ENCODE assay signal across 14 mouse cellular contexts in the genomic region with DNA sequence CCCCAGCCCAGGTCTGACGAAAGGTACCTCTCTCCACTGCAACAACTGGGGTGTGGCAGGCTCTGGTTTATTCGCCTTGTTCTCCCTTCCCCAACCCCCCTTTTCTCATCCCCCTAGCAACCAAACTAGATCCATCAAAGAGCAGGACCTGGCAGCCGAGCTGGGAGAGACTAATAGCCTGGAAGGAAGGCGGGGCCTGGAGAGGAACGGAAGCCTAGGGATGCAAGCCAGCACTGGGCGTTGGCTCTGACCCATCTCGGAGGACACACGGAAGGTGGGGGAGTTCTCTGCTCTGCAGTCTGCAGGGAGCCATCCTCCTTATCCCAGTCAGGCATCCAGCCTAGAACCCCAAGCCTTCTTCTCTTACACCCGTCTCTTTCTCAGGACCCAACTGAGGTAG. TPM values are rescaled to one million over a fixed set of nuclear protein-coding genes. Genes with fewer than 3 reads are reported as not detected.
DNase-seq lines count a peak whose midpoint lies in the region; ATAC-seq and TF ChIP-seq lines count a peak whose summit lies in the region.
"Had no signal": no experiment of that assay in that cellular context is flagged by ENCODE, and none has a peak within 500 bp of the region (broad histone marks: within the 10 kb centered on the region; RNA-seq: fewer than 3 reads in every experiment).

No protein-coding gene starts in this region.

- no peak overlapping the region for H3K9ac ChIP-seq in midbrain, postnatal 0 days (replicated peaks; ENCODE audit: low read length, poor library complexity, severe bottlenecking)
- no peak overlapping the region for H3K9ac ChIP-seq in midbrain, embryonic 11.5 days (ENCODE audit: low read length)
- no peak overlapping the region for H3K9ac ChIP-seq in embryonic facial prominence, embryonic 14.5 days (ENCODE audit: low read depth, low read length)
- no peak overlapping the region for H3K9ac ChIP-seq in neural tube, embryonic 14.5 days (replicated peaks; ENCODE audit: low read depth, low read length)
- H3K9ac ChIP-seq: lung, embryonic 15.5 days had no signal

- no peak overlapping the region for H3K4me2 ChIP-seq in midbrain, postnatal 0 days (ENCODE audit: low read depth, low read length, poor library complexity, severe bottlenecking)
- H3K4me2 ChIP-seq in midbrain, embryonic 11.5 days = no peak overlapping the region
- no peak overlapping the region for H3K4me2 ChIP-seq in embryonic facial prominence, embryonic 14.5 days (ENCODE audit: low read depth, low read length)
- no peak overlapping the region for H3K4me2 ChIP-seq in neural tube, embryonic 14.5 days (ENCODE audit: low read depth, low read length)
- H3K4me2 ChIP-seq: lung, embryonic 15.5 days had no signal

- DNase-seq in heart, adult 11 months = peak; percentile 91
- no peak for DNase-seq in heart, adult 9 months (ENCODE audit: low spot score in 2 of 2)
- DNase-seq in midbrain, postnatal 0 days (ENCODE audit: low spot score) = peak; percentile 22
- DNase-seq in midbrain, embryonic 11.5 days (ENCODE audit: low spot score, missing footprints) = no peak
- DNase-seq in embryonic facial prominence, embryonic 14.5 days (ENCODE audit: low spot score) = peak; percentile 44
- no peak for DNase-seq in thymus, adult 18-20 months
- DNase-seq in cerebellum, postnatal 25 days = no peak
- DNase-seq: cerebellum, postnatal 36 days; heart, adult 2 months; heart, postnatal 4 days had no signal

- peaks cover 52% of the 10 kb centered on the region for H3K27me3 ChIP-seq in midbrain, postnatal 0 days (ENCODE audit: insufficient read depth, low read length)
- H3K27me3 ChIP-seq in midbrain, embryonic 11.5 days (ENCODE audit: control insufficient read depth, insufficient read depth, low read length) = peaks cover 48% of the 10 kb centered on the region
- peaks cover 66% of the 10 kb centered on the region for H3K27me3 ChIP-seq in embryonic facial prominence, embryonic 14.5 days (replicated peaks; ENCODE audit: control insufficient read depth, insufficient read depth, low read length)
- peaks cover 48% of the 10 kb centered on the region for H3K27me3 ChIP-seq in neural tube, embryonic 14.5 days (ENCODE audit: control insufficient read depth, insufficient read depth, low read length)

- no peak overlapping the region for H3K27ac ChIP-seq in midbrain, postnatal 0 days (ENCODE audit: low read depth, low read length)
- no peak overlapping the region for H3K27ac ChIP-seq in midbrain, embryonic 11.5 days (ENCODE audit: low read depth, low read length)
- no peak overlapping the region for H3K27ac ChIP-seq in embryonic facial prominence, embryonic 14.5 days (replicated peaks; ENCODE audit: low read depth, low read length)
- peak overlapping the region; percentile 16; the same call in 1 of the 2 replicates for H3K27ac ChIP-seq in neural tube, embryonic 14.5 days (ENCODE audit: low read depth, low read length)
- H3K27ac ChIP-seq: heart, adult 2 months; lung, embryonic 15.5 days had no signal

- H3K4me3 ChIP-seq in midbrain, postnatal 0 days (ENCODE audit: low read depth, low read length) = no peak overlapping the region
- H3K4me3 ChIP-seq in midbrain, embryonic 11.5 days (ENCODE audit: low read depth, low read length) = no peak overlapping the region
- H3K4me3 ChIP-seq in embryonic facial prominence, embryonic 14.5 days (ENCODE audit: low read depth, low read length) = no peak overlapping the region
- no peak overlapping the region for H3K4me3 ChIP-seq in neural tube, embryonic 14.5 days (ENCODE audit: low read depth, low read length)
- H3K4me3 ChIP-seq: heart, adult 2 months; lung, embryonic 15.5 days had no signal

- TF ChIP-seq CTCF in midbrain, postnatal 0 days (IDR thresholded peaks at IDR 0.05) = no peak

- no peak for ATAC-seq in midbrain, postnatal 0 days (ENCODE audit: low FRiP score)
- ATAC-seq in midbrain, embryonic 11.5 days (ENCODE audit: low FRiP score) = no peak
- ATAC-seq in embryonic facial prominence, embryonic 14.5 days (ENCODE audit: low read depth) = peak; percentile 24; the same call in 1 of the 2 replicates
- no peak for ATAC-seq in neural tube, embryonic 14.5 days (ENCODE audit: low read depth)

- WGBS in midbrain, postnatal 0 days = 16% methylated on average over 9 of the region's 9 CpGs
- 12% methylated on average over 9 of the region's 9 CpGs for whole genome bisulfite sequencing in midbrain, embryonic 11.5 days
- WGBS in embryonic facial prominence, embryonic 14.5 days = 7% methylated on average over 9 of the region's 9 CpGs
- WGBS in neural tube, embryonic 14.5 days = 5% methylated on average over 9 of the region's 9 CpGs

- no peaks in the 10 kb centered on the region for H3K9me3 ChIP-seq in midbrain, postnatal 0 days (ENCODE audit: low read length)
- H3K9me3 ChIP-seq in midbrain, embryonic 11.5 days (ENCODE audit: control insufficient read depth, low read length) = no peaks in the 10 kb centered on the region
- no peaks in the 10 kb centered on the region for H3K9me3 ChIP-seq in embryonic facial prominence, embryonic 14.5 days (ENCODE audit: control insufficient read depth, low read length)
- no peaks in the 10 kb centered on the region for H3K9me3 ChIP-seq in neural tube, embryonic 14.5 days (ENCODE audit: control insufficient read depth, low read length)
- H3K9me3 ChIP-seq: lung, embryonic 15.5 days had no signal

- 0 out of 2 replicates have a peak, but pooled peaks cover 4% of the 10 kb centered on the region for H3K4me1 ChIP-seq in midbrain, postnatal 0 days (ENCODE audit: insufficient read depth, low read length)
- peaks cover 6% of the 10 kb centered on the region for H3K4me1 ChIP-seq in midbrain, embryonic 11.5 days (ENCODE audit: control insufficient read depth, insufficient read depth, low read length)
- peaks cover 7% of the 10 kb centered on the region for H3K4me1 ChIP-seq in embryonic facial prominence, embryonic 14.5 days (ENCODE audit: control insufficient read depth, insufficient read depth, low read length)
- H3K4me1 ChIP-seq in neural tube, embryonic 14.5 days (ENCODE audit: control insufficient read depth, insufficient read depth, low read length) = peaks cover 8% of the 10 kb centered on the region

- no peaks in the 10 kb centered on the region for H3K36me3 ChIP-seq in midbrain, postnatal 0 days (ENCODE audit: insufficient read depth, low read length)
- no peaks in the 10 kb centered on the region for H3K36me3 ChIP-seq in midbrain, embryonic 11.5 days (ENCODE audit: control insufficient read depth, insufficient read depth, low read length)
- no peaks in the 10 kb centered on the region for H3K36me3 ChIP-seq in embryonic facial prominence, embryonic 14.5 days (ENCODE audit: control insufficient read depth, insufficient read depth, low read length)
- no peaks in the 10 kb centered on the region for H3K36me3 ChIP-seq in neural tube, embryonic 14.5 days (ENCODE audit: control insufficient read depth, insufficient read depth, low read length)
- H3K36me3 ChIP-seq: lung, embryonic 15.5 days had no signal

RNA-seq across cellular contexts. Expression of a gene that starts 1.6 kb away (rescaled TPM):
- total RNA-seq in midbrain, postnatal 0 days (2014; rRNA removed) = 9.8 and 11.2 TPM in 2 replicates
- 8.0 and 9.1 TPM in 2 replicates for polyA plus RNA-seq in midbrain, postnatal 0 days (2015; fragmentation: Nextera tagmentation; extraction: Ambion mirVana)
- 3.6 and 4.8 TPM in 2 replicates for polyA plus RNA-seq in midbrain, embryonic 11.5 days (2014; fragmentation: Nextera tagmentation; extraction: Ambion mirVana)
- polyA plus RNA-seq in embryonic facial prominence, embryonic 14.5 days (2014; fragmentation: Nextera tagmentation; extraction: Ambion mirVana) = 66.3 and 71.0 TPM in 2 replicates
- polyA plus RNA-seq in neural tube, embryonic 14.5 days (2014; fragmentation: Nextera tagmentation; extraction: Ambion mirVana) = 68.8 and 298 TPM in 2 replicates

RNA-seq across cellular contexts. Expression of a gene that starts 21.0 kb away (rescaled TPM):
- 1.6 and 4.1 TPM in 2 replicates for total RNA-seq in midbrain, postnatal 0 days (2014; rRNA removed)
- polyA plus RNA-seq in midbrain, postnatal 0 days (2015; fragmentation: Nextera tagmentation; extraction: Ambion mirVana) = 1.4 and 2.1 TPM in 2 replicates
- polyA plus RNA-seq in midbrain, embryonic 11.5 days (2014; fragmentation: Nextera tagmentation; extraction: Ambion mirVana) = 19.7 and 27.2 TPM in 2 replicates
- polyA plus RNA-seq in embryonic facial prominence, embryonic 14.5 days (2014; fragmentation: Nextera tagmentation; extraction: Ambion mirVana) = 15.3 and 24.4 TPM in 2 replicates
- polyA plus RNA-seq in neural tube, embryonic 14.5 days (2014; fragmentation: Nextera tagmentation; extraction: Ambion mirVana) = 2.4 and 3.3 TPM in 2 replicates

RNA-seq across cellular contexts. Expression of a gene that starts 23.7 kb away (rescaled TPM):
- total RNA-seq in midbrain, postnatal 0 days (2014; rRNA removed) = 18.2 and 22.6 TPM in 2 replicates
- 9.6 and 9.9 TPM in 2 replicates for polyA plus RNA-seq in midbrain, postnatal 0 days (2015; fragmentation: Nextera tagmentation; extraction: Ambion mirVana)
- 102 and 106 TPM in 2 replicates for polyA plus RNA-seq in midbrain, embryonic 11.5 days (2014; fragmentation: Nextera tagmentation; extraction: Ambion mirVana)
- polyA plus RNA-seq in embryonic facial prominence, embryonic 14.5 days (2014; fragmentation: Nextera tagmentation; extraction: Ambion mirVana) = 133 and 149 TPM in 2 replicates
- polyA plus RNA-seq in neural tube, embryonic 14.5 days (2014; fragmentation: Nextera tagmentation; extraction: Ambion mirVana) = 7.3 and 11.5 TPM in 2 replicates

RNA-seq across cellular contexts. Expression of a gene that starts 34.2 kb away (rescaled TPM):
- total RNA-seq in midbrain, postnatal 0 days (2014; rRNA removed) = 17.7 and 21.1 TPM in 2 replicates
- 8.5 and 9.2 TPM in 2 replicates for polyA plus RNA-seq in midbrain, postnatal 0 days (2015; fragmentation: Nextera tagmentation; extraction: Ambion mirVana)
- 5.0 and 6.2 TPM in 2 replicates for polyA plus RNA-seq in midbrain, embryonic 11.5 days (2014; fragmentation: Nextera tagmentation; extraction: Ambion mirVana)
- polyA plus RNA-seq in embryonic facial prominence, embryonic 14.5 days (2014; fragmentation: Nextera tagmentation; extraction: Ambion mirVana) = 0.11 and 0.13 TPM in 2 replicates
- 3.2 and 3.6 TPM in 2 replicates for polyA plus RNA-seq in neural tube, embryonic 14.5 days (2014; fragmentation: Nextera tagmentation; extraction: Ambion mirVana)
- total RNA-seq: heart, adult 2 months; left cerebral cortex, postnatal 10 days had no signal
- polyA plus RNA-seq: heart, adult 2 months; large intestine, adult 2 months; lung, embryonic 15.5 days had no signal

RNA-seq across cellular contexts. Expression of a gene that starts 39.6 kb away (rescaled TPM):
- total RNA-seq in midbrain, postnatal 0 days (2014; rRNA removed) = 0.61 and 0.88 TPM in 2 replicates
- polyA plus RNA-seq in midbrain, postnatal 0 days (2015; fragmentation: Nextera tagmentation; extraction: Ambion mirVana) = 1.3 and 1.6 TPM in 2 replicates
- polyA plus RNA-seq in midbrain, embryonic 11.5 days (2014; fragmentation: Nextera tagmentation; extraction: Ambion mirVana) = 0.46 and 0.50 TPM in 2 replicates
- polyA plus RNA-seq in embryonic facial prominence, embryonic 14.5 days (2014; fragmentation: Nextera tagmentation; extraction: Ambion mirVana) = 0.38 TPM in 1 of 2 replicates, not detected in the other
- 0.21 and 0.45 TPM in 2 replicates for polyA plus RNA-seq in neural tube, embryonic 14.5 days (2014; fragmentation: Nextera tagmentation; extraction: Ambion mirVana)
- total RNA-seq: left cerebral cortex, postnatal 10 days had no signal

Comparison
In these comparisons a context has a peak if more than half of its experiments do, and no peak if none do; other contexts are left out.
1. DNase-seq: peak in heart, adult 11 months (single experiment), midbrain, postnatal 0 days (single experiment) and embryonic facial prominence, embryonic 14.5 days (single experiment); none in heart, adult 9 months (0 of 2), midbrain, embryonic 11.5 days (single experiment), thymus, adult 18-20 months (0 of 2) and cerebellum, postnatal 25 days (0 of 2).